Mouse (Mus musculus): ENCODE data around the gene Cyld. TPM values are rescaled to one million over a fixed set of nuclear protein-coding genes. Genes with fewer than 3 reads are reported as not detected.

The Cyld gene
- polyA plus RNA-seq, 1 experiment from 2014 or later = 15.8 TPM

DNA sequence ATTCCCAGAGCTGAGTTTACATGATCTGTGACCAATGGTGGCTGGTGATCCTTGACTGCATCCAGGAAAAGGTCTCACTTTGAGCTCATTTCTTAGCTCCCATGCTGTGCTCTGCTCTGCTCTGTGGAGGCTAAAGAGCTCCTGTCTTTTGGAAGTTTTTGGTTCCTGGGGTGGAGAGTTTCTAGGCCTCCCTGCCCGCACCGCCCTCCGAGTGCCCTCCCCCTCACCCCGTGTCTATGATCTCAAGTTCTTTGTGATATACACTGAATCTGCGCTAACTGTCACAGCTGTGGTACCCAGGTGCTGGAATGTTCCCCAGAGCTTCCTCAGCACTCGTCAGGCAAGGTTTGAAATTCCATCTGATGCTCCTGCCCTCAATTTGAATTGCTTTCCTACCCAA lies 26.0 kb upstream of the Cyld start:
- ATAC-seq (ENCODE audit: borderline replicate concordance, extremely low read depth, low FRiP score, low TSS enrichment) = no peak
- Histone ChIP-seq H3K9ac (no peak overlapping the region), H3K4me3 (no peak overlapping the region), H3K4me1 (no peaks in the 10 kb centered on the region), H3K27ac (no peak overlapping the region), H3K36me3 (no peaks in the 10 kb centered on the region), H3K27me3 (no peaks in the 10 kb centered on the region), H3K4me2 (no peak overlapping the region), H3K9me3 (no peaks in the 10 kb centered on the region)
- 72% methylated on average over 6 of the region's 6 CpGs for WGBS

DNA sequence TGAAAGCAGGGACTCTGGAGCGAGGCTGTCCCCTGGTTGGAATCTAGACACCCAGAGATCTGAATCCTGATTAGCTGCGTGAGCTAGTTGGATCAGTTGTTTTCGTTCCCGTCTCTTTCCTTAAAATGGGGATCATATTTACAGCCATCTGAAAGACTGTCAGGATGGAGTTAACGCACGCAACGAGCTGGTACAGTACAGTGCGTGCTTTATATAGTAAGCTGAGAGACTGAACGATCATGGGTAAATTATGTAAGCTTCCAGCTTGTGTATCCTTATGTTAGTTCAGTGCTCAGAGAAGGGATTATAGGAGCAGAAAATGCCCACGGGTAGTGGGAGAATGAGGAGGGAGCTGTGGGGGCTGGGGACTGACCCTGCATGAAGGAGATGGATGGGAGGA lies 25.3 kb upstream of the Cyld start:
- H3K36me3 ChIP-seq = no peaks in the 10 kb centered on the region
- ATAC-seq (ENCODE audit: borderline replicate concordance, extremely low read depth, low FRiP score, low TSS enrichment) = no peak
- no peak overlapping the region for H3K4me3 ChIP-seq
- no peaks in the 10 kb centered on the region for H3K4me1 ChIP-seq
- H3K27me3 ChIP-seq = no peaks in the 10 kb centered on the region
- no peak overlapping the region for H3K4me2 ChIP-seq
- H3K9me3 ChIP-seq = no peaks in the 10 kb centered on the region
- 72% methylated on average over 10 of the region's 10 CpGs for WGBS
- H3K27ac ChIP-seq = no peak overlapping the region
- no peak overlapping the region for H3K9ac ChIP-seq

DNA sequence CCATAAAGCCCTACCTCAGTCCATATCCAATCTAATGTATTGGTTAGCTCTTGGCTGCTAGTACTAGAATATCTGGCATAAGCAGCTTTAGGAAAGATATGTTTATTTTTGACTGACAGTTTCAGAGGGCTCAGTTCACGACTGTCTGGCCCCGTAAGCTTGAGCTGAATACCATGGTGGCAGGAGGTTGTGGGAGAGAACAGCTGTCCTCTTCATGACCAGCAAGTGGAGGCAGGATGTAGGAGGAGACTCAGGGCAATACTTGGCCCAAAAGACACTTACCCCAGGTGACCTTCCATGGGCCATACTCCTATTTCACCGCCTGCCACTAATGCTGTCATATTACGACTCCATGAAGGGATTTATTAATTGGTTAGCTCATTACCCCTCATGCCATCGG lies 23.0 kb upstream of the Cyld start:
- ATAC-seq (ENCODE audit: borderline replicate concordance, extremely low read depth, low FRiP score, low TSS enrichment) = no peak
- 70% methylated on average over 5 of the region's 5 CpGs for WGBS
- no peak overlapping the region for H3K4me2 ChIP-seq
- H3K27me3 ChIP-seq = no peaks in the 10 kb centered on the region
- no peak overlapping the region for H3K9ac ChIP-seq
- H3K36me3 ChIP-seq = no peaks in the 10 kb centered on the region
- no peak overlapping the region for H3K27ac ChIP-seq
- no peaks in the 10 kb centered on the region for H3K9me3 ChIP-seq
- no peaks in the 10 kb centered on the region for H3K4me1 ChIP-seq
- no peak overlapping the region for H3K4me3 ChIP-seq

GRCm38 (mm10) chr8:88675372-88676165 lies 21.3 kb upstream of the Cyld start:
- H3K9me3 ChIP-seq = no peaks in the 10 kb centered on the region
- no peaks in the 10 kb centered on the region for H3K36me3 ChIP-seq
- no peak for ATAC-seq (ENCODE audit: borderline replicate concordance, extremely low read depth, low FRiP score, low TSS enrichment)
- no peak overlapping the region for H3K27ac ChIP-seq
- H3K4me2 ChIP-seq = no peak overlapping the region
- no peak overlapping the region for H3K9ac ChIP-seq
- 84% methylated on average over 12 of the region's 12 CpGs for WGBS
- H3K4me3 ChIP-seq = no peak overlapping the region
- H3K4me1 ChIP-seq = no peaks in the 10 kb centered on the region
- no peaks in the 10 kb centered on the region for H3K27me3 ChIP-seq

- no peak for ATAC-seq (ENCODE audit: borderline replicate concordance, extremely low read depth, low FRiP score, low TSS enrichment)
These were observed 19.8 kb upstream of the Cyld start for GRCm38 (mm10) chr8:88677071-88677470.

DNA sequence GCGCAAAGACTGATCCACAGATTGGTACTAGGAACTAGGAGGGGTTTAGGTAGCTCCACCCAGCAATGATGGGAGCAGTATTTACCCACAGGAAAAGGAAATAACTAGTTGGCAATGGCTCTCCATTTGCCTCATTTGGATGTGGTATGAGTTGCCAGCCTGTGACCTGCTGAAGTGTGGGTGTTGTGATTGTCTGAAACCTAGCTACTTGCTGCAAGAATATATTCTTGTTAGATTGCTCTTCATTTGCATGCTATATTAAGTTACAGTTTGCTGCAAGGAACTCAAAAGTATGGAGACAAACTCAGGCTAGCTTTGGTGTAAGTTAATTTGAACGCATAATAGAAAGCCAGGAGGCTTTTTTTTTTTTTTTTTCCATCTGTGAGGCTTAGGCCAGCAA lies 16.3 kb upstream of the Cyld start:
- Histone ChIP-seq H3K9me3 (no peaks in the 10 kb centered on the region), H3K4me1 (no peaks in the 10 kb centered on the region), H3K27me3 (no peaks in the 10 kb centered on the region), H3K9ac (no peak overlapping the region), H3K4me2 (no peak overlapping the region), H3K4me3 (no peak overlapping the region), H3K27ac (no peak overlapping the region), H3K36me3 (no peaks in the 10 kb centered on the region)
- ATAC-seq (ENCODE audit: borderline replicate concordance, extremely low read depth, low FRiP score, low TSS enrichment) = no peak
- 88% methylated on average over 2 of the region's 2 CpGs for WGBS

More at GRCm38 (mm10) chr8:88677071-88677470, 19.8 kb upstream of the Cyld start:
- no peaks in the 10 kb centered on the region for H3K36me3 ChIP-seq
- H3K4me2 ChIP-seq = no peak overlapping the region
- no peaks in the 10 kb centered on the region for H3K27me3 ChIP-seq
- 78% methylated on average over 8 of the region's 8 CpGs for WGBS
- H3K9me3 ChIP-seq = no peaks in the 10 kb centered on the region
- H3K4me1 ChIP-seq = no peaks in the 10 kb centered on the region
- no peak overlapping the region for H3K9ac ChIP-seq
- H3K27ac ChIP-seq = no peak overlapping the region
- no peak overlapping the region for H3K4me3 ChIP-seq

- 84% methylated on average over 8 of the region's 8 CpGs for WGBS
- no peak overlapping the region for H3K4me2 ChIP-seq
- no peak overlapping the region for H3K27ac ChIP-seq
- H3K36me3 ChIP-seq = no peaks in the 10 kb centered on the region
- no peak overlapping the region for H3K4me3 ChIP-seq
- no peak for ATAC-seq (ENCODE audit: borderline replicate concordance, extremely low read depth, low FRiP score, low TSS enrichment)
- no peak overlapping the region for H3K9ac ChIP-seq
- no peaks in the 10 kb centered on the region for H3K27me3 ChIP-seq
- H3K4me1 ChIP-seq = no peaks in the 10 kb centered on the region
- no peaks in the 10 kb centered on the region for H3K9me3 ChIP-seq
These were observed 15.8 kb upstream of the Cyld start for GRCm38 (mm10) chr8:88681046-88681445.

- Histone ChIP-seq H3K36me3 (no peaks in the 10 kb centered on the region), H3K9ac (no peak overlapping the region), H3K27ac (no peak overlapping the region), H3K4me2 (no peak overlapping the region), H3K27me3 (no peaks in the 10 kb centered on the region), H3K4me1 (no peaks in the 10 kb centered on the region), H3K4me3 (no peak overlapping the region), H3K9me3 (no peaks in the 10 kb centered on the region)
- 63% methylated on average over 7 of the region's 7 CpGs for WGBS
- no peak for ATAC-seq (ENCODE audit: borderline replicate concordance, extremely low read depth, low FRiP score, low TSS enrichment)
These were observed 13.1 kb upstream of the Cyld start for GRCm38 (mm10) chr8:88683656-88684289.

DNA sequence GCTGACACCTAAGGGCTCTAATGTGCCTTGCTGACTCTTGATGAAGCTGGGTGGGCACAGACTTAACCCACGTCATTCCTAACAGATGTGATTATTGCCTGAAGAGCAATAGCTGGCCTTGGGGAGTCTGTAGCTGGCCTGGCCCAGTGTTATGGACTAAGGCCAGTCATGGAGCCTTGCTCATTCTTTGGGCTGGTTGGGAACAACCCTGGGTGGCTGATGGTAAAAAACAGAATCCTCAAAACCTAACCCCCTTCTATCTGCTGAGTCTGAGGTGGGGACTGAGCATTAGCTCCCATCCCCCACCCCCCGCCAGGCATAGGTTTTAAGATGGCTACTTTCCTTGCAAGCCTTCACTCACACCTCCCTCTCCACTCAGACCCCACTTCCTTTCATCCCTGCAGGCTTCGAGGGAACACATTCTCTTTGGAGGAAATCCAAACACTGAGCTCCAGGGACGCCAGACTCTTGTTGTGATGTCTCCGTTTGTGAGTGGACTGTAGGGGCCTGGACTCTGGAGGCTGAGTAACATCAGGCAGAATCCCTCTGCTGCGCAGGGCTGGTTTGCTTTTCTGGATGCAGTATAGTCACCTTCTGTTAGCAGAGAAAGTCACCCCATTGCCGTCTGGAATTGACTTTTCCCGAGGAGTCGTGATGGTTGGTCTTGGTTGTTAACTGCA lies 10.5 kb upstream of the Cyld start:
- H3K27me3 ChIP-seq = no peaks in the 10 kb centered on the region
- H3K4me1 ChIP-seq = no peaks in the 10 kb centered on the region
- peak; percentile 68; the same call in 1 of the 2 replicates for ATAC-seq (ENCODE audit: borderline replicate concordance, extremely low read depth, low FRiP score, low TSS enrichment)
- no peaks in the 10 kb centered on the region for H3K9me3 ChIP-seq
- no peak overlapping the region for H3K4me2 ChIP-seq
- no peak overlapping the region for H3K4me3 ChIP-seq
- H3K36me3 ChIP-seq = no peaks in the 10 kb centered on the region
- H3K9ac ChIP-seq = no peak overlapping the region
- 0 out of 2 replicates have a peak overlapping the region, but pooled peaks have one; percentile 11 for H3K27ac ChIP-seq
- 29% methylated on average over 9 of the region's 9 CpGs for WGBS

DNA sequence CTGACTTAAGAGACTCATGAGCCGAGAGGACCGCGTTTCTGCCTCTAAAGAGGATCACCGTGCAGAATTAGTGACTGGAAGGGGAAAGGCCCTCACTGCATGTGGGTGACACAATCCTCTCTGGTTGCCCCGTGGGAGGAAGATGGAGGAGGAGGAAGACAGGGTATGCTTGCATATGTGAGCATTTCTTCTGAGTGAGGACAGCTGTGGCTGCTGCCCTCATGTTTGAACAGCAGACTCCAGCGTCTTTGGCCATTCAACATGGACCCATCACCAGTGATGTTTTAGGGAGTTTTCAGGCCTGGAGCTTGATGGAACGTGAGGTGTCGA lies 10.0 kb upstream of the Cyld start:
- WGBS = 65% methylated on average over 8 of the region's 8 CpGs
- H3K4me2 ChIP-seq = no peak overlapping the region
- no peaks in the 10 kb centered on the region for H3K9me3 ChIP-seq
- no peak for ATAC-seq (ENCODE audit: borderline replicate concordance, extremely low read depth, low FRiP score, low TSS enrichment)
- no peaks in the 10 kb centered on the region for H3K27me3 ChIP-seq
- H3K4me3 ChIP-seq = no peak overlapping the region
- H3K9ac ChIP-seq = no peak overlapping the region
- H3K4me1 ChIP-seq = no peaks in the 10 kb centered on the region
- no peaks in the 10 kb centered on the region for H3K36me3 ChIP-seq
- 0 out of 2 replicates have a peak overlapping the region, but pooled peaks have one; percentile 11 for H3K27ac ChIP-seq

GRCm38 (mm10) chr8:88689151-88689550 lies 7.7 kb upstream of the Cyld start:
- Histone ChIP-seq H3K4me2 (no peak overlapping the region), H3K9me3 (no peaks in the 10 kb centered on the region), H3K4me3 (no peak overlapping the region), H3K4me1 (no peaks in the 10 kb centered on the region), H3K9ac (no peak overlapping the region), H3K36me3 (no peaks in the 10 kb centered on the region), H3K27me3 (no peaks in the 10 kb centered on the region), H3K27ac (no peak overlapping the region)
- no peak for ATAC-seq (ENCODE audit: borderline replicate concordance, extremely low read depth, low FRiP score, low TSS enrichment)
- 76% methylated on average over 6 of the region's 6 CpGs for WGBS

DNA sequence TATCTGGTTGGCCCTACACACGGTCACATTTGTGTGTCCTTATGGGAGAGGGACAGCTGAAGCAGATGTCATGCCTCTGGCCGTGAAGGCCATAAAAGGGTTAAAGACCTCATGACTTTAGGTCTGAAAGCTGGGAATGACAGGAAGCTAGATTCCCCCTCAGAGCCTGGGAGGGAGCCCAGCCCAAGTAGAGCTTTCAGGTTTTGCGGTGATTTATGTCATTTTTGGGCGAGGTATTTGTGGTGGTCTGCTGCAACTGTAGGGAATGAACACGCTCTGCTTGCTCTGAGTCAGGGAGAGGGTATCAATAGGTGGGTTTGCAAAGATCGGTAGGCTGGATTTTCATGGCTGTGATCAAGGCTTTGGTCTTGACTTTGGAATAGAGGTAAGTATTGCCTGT lies 6.9 kb upstream of the Cyld start:
- Histone ChIP-seq H3K4me2 (no peak overlapping the region), H3K4me1 (no peaks in the 10 kb centered on the region), H3K9ac (no peak overlapping the region), H3K9me3 (no peaks in the 10 kb centered on the region), H3K27ac (no peak overlapping the region), H3K4me3 (no peak overlapping the region), H3K27me3 (no peaks in the 10 kb centered on the region), H3K36me3 (no peaks in the 10 kb centered on the region)
- WGBS = 83% methylated on average over 6 of the region's 6 CpGs
- no peak for ATAC-seq (ENCODE audit: borderline replicate concordance, extremely low read depth, low FRiP score, low TSS enrichment)
